Mouse (Mus musculus) hindbrain, embryonic 15.5 days (tissue): ENCODE measurements around the gene Nlk. TPM values are rescaled to one million over a fixed set of nuclear protein-coding genes. Genes with fewer than 3 reads are reported as not detected.
"Not testable (repeated sequence)": the region's sequence is repeated elsewhere in the genome, so short reads cannot be mapped to it uniquely, and the experiment has no call there.

ENCODE experiments used
- ATAC-seq: fragments of 200-750 bp; cut with Nextera tagmentation; 2 replicates; pipeline ENCODE4 v1.8.0; 2017; ENCODE audit warnings: low read depth, moderate number of reproducible peaks, moderate TSS enrichment; ENCODE audit not compliant: low FRiP score
- H3K27ac ChIP-seq: fragments of 300-500 bp; sonication (generic); replicated peaks from 2 replicates; pipeline ENCODE4 v1.5.1; 2015; ENCODE audit warnings: mild to moderate bottlenecking, inconsistent platforms
- H3K27me3 ChIP-seq: fragments of 300-500 bp; sonication (generic); 2 replicates; pipeline ENCODE4 v1.6.1; 2015; ENCODE audit warnings: control low read depth, inconsistent platforms
- H3K36me3 ChIP-seq: fragments of 300-500 bp; sonication (generic); 2 replicates; pipeline ENCODE4 v1.6.1; 2015; ENCODE audit warnings: control low read depth, inconsistent platforms
- H3K4me1 ChIP-seq: fragments of 300-500 bp; sonication (generic); replicated peaks from 2 replicates; pipeline ENCODE4 v1.6.1; 2015; ENCODE audit warnings: control low read depth, inconsistent platforms
- H3K4me2 ChIP-seq: fragments of 300-500 bp; sonication (generic); 2 replicates; pipeline ENCODE4 v1.6.1; 2015; ENCODE audit warnings: moderate library complexity, mild to moderate bottlenecking, inconsistent platforms
- H3K4me3 ChIP-seq: fragments of 300-500 bp; sonication (generic); 2 replicates; pipeline ENCODE4 v1.5.1; 2015; ENCODE audit warnings: mild to moderate bottlenecking, inconsistent platforms
- H3K9ac ChIP-seq: fragments of 300-500 bp; sonication (generic); 2 replicates; pipeline ENCODE4 v1.6.1; 2015; ENCODE audit warnings: inconsistent platforms
- H3K9me3 ChIP-seq: fragments of 300-500 bp; sonication (generic); 2 replicates; pipeline ENCODE4 v1.6.1; 2016; ENCODE audit warnings: control low read depth, inconsistent platforms
- WGBS: fragments of 180-500 bp; shearing (Covaris S2); methylation state at CpG from one replicate; pipeline ENCODE4 v1.1.7; 2015; 5-methylcytosine and 5-hydroxymethylcytosine counted together
- polyA plus RNA-seq: library from polyadenylated mRNA; unstranded; fragments of >200 nt; fragmentation: Nextera tagmentation; extraction: Ambion mirVana; gene quantifications from 2 replicates; pipeline ENCODE4 v1.2.1, GENCODE M21; 2015

Gene Nlk
- polyA plus RNA-seq, 1 experiment from 2014 or later = 22.4 TPM

DNA sequence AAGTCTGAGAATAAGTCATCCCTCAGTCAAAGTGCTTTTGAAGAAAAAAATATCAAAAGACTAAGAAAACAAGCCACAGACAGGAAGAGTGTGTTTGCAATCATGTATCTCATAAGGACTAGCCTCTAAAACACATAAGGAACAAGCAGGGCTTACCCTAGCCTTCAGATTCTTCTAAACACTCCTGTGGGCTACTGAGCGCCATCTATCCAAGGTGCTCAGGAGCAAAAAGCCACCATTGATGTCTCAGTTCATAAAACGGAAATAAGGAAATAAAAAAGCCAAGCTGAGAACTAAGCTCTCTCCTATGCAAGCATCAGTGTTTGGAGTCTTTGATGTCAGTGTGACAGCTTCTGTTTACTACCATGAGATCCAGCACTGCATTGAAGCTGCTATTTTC, 18.4 kb downstream of the Nlk start:
- H3K27ac ChIP-seq = no peak overlapping the region
- no peaks in the 10 kb centered on the region for H3K9me3 ChIP-seq
- no peaks in the 10 kb centered on the region for H3K36me3 ChIP-seq
- no peak overlapping the region for H3K4me2 ChIP-seq
- H3K27me3 ChIP-seq = no peaks in the 10 kb centered on the region
- no peak for ATAC-seq
- H3K4me3 ChIP-seq = no peak overlapping the region
- H3K4me1 ChIP-seq = no peaks in the 10 kb centered on the region; the same call in 1 of the 2 replicates
- 74% methylated on average over 2 of the region's 2 CpGs for WGBS
- no peak overlapping the region for H3K9ac ChIP-seq

DNA sequence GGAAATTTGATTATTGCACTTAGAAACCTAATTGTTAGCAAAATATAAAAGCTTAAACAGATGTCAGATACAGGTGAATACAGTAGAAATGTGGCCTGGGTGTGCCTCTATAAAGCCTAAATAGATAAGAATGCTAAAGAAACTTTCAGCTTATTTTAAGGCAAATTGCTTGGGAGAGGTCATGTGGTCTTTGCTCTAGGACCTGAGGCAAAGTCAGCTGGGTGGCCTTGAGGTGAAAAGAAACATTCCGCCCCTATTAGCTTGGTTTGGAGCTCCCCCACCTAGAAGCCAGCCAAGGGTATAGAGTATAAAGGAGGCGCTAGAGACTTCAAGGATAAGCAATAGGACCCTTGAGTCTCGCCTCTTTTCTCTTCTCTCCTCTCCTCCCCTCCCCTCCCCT, 28.5 kb downstream of the Nlk start:
- no peak for ATAC-seq
- H3K4me1 ChIP-seq = peaks cover 9% of the 10 kb centered on the region
- WGBS = 39% methylated on average over 3 of the region's 3 CpGs
- H3K27me3 ChIP-seq = no peaks in the 10 kb centered on the region
- no peaks in the 10 kb centered on the region for H3K9me3 ChIP-seq
- no peak overlapping the region for H3K9ac ChIP-seq
- H3K4me3 ChIP-seq = no peak overlapping the region
- H3K36me3 ChIP-seq = no peaks in the 10 kb centered on the region
- H3K4me2 ChIP-seq = no peak overlapping the region
- H3K27ac ChIP-seq = no peak overlapping the region

GRCm38 (mm10) chr11:78664853-78665252, 32.3 kb downstream of the Nlk start:
- peaks cover 1% of the 10 kb centered on the region; the same call in 1 of the 2 replicates for H3K4me1 ChIP-seq
- no peak overlapping the region for H3K27ac ChIP-seq
- WGBS = 81% methylated on average over 2 of the region's 2 CpGs
- no peak overlapping the region for H3K4me3 ChIP-seq
- H3K4me2 ChIP-seq = no peak overlapping the region
- H3K36me3 ChIP-seq = no peaks in the 10 kb centered on the region
- H3K27me3 ChIP-seq = no peaks in the 10 kb centered on the region
- H3K9ac ChIP-seq = no peak overlapping the region
- no peaks in the 10 kb centered on the region for H3K9me3 ChIP-seq
- no peak for ATAC-seq

GRCm38 (mm10) chr11:78663916-78664315, 33.3 kb downstream of the Nlk start:
- ATAC-seq = no peak
- Histone ChIP-seq H3K9me3 (no peaks in the 10 kb centered on the region), H3K9ac (no peak overlapping the region), H3K4me3 (no peak overlapping the region), H3K36me3 (no peaks in the 10 kb centered on the region), H3K27ac (no peak overlapping the region), H3K4me1 (no peaks in the 10 kb centered on the region), H3K27me3 (no peaks in the 10 kb centered on the region), H3K4me2 (no peak overlapping the region)
- 62% methylated on average over 4 of the region's 4 CpGs for WGBS

- WGBS = 93% methylated on average over 2 of the region's 2 CpGs
Measured at GRCm38 (mm10) chr11:78649143-78649542, 48.0 kb downstream of the Nlk start.

GRCm38 (mm10) chr11:78648405-78648804, 48.8 kb downstream of the Nlk start:
- not testable (repeated sequence) for H3K27me3 ChIP-seq, H3K4me2 ChIP-seq, H3K9ac ChIP-seq, H3K4me3 ChIP-seq, H3K36me3 ChIP-seq, ATAC-seq, H3K27ac ChIP-seq, H3K4me1 ChIP-seq, H3K9me3 ChIP-seq
- 82% methylated on average over 1 of the region's 1 CpGs for WGBS

More at GRCm38 (mm10) chr11:78649143-78649542, 48.0 kb downstream of the Nlk start:
- Histone ChIP-seq H3K4me3 (no peak overlapping the region), H3K4me2 (no peak overlapping the region), H3K4me1 (no peaks in the 10 kb centered on the region), H3K9me3 (no peaks in the 10 kb centered on the region), H3K27ac (no peak overlapping the region), H3K36me3 (no peaks in the 10 kb centered on the region), H3K27me3 (no peaks in the 10 kb centered on the region), H3K9ac (no peak overlapping the region)
- no peak for ATAC-seq

- no peak overlapping the region for H3K9ac ChIP-seq
- no peak overlapping the region for H3K27ac ChIP-seq
- no peaks in the 10 kb centered on the region for H3K27me3 ChIP-seq
- peaks cover 7% of the 10 kb centered on the region; the same call in 1 of the 2 replicates for H3K4me1 ChIP-seq
- no peaks in the 10 kb centered on the region for H3K36me3 ChIP-seq
- no peak overlapping the region for H3K4me2 ChIP-seq
- WGBS = 78% methylated on average over 7 of the region's 7 CpGs
- no peaks in the 10 kb centered on the region for H3K9me3 ChIP-seq
- no peak for ATAC-seq
- H3K4me3 ChIP-seq = no peak overlapping the region
Measured at GRCm38 (mm10) chr11:78643746-78644145, 53.4 kb downstream of the Nlk start.

DNA sequence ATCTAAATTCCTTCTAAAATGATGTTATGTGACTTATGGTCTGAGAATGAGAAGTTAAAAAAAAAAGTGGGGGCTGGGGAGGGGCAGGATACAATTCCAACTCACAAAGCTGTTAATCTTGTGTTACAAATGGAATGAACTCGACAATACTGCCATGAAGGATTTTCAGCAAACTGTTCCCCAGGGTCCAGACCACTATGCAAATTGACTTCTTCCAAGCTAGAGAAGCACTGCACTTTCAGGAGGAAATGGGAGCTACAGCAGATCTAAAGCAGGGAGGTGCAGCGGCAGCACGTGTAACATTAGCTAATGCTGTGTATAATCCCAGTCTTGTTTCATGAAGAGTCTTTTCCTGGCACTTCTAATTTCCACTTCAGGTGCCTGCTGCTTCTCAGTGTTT, 55.0 kb downstream of the Nlk start:
- WGBS = 52% methylated on average over 3 of the region's 3 CpGs
- no peak for ATAC-seq
- no peaks in the 10 kb centered on the region for H3K27me3 ChIP-seq
- H3K9me3 ChIP-seq = no peaks in the 10 kb centered on the region
- H3K4me2 ChIP-seq = no peak overlapping the region
- no peak overlapping the region for H3K27ac ChIP-seq
- H3K36me3 ChIP-seq = 0 out of 2 replicates have a peak, but pooled peaks cover 2% of the 10 kb centered on the region
- H3K9ac ChIP-seq = no peak overlapping the region
- peaks cover 7% of the 10 kb centered on the region; the same call in 1 of the 2 replicates for H3K4me1 ChIP-seq
- H3K4me3 ChIP-seq = no peak overlapping the region

GRCm38 (mm10) chr11:78641088-78641487, 56.1 kb downstream of the Nlk start:
- ATAC-seq = no peak
- WGBS = 91% methylated on average over 3 of the region's 3 CpGs

GRCm38 (mm10) chr11:78632782-78633181, 64.4 kb downstream of the Nlk start:
- Histone ChIP-seq H3K4me2 (no peak overlapping the region), H3K4me3 (no peak overlapping the region), H3K27me3 (no peaks in the 10 kb centered on the region), H3K36me3 (0 out of 2 replicates have a peak, but pooled peaks cover 3% of the 10 kb centered on the region), H3K4me1 (no peaks in the 10 kb centered on the region), H3K9ac (no peak overlapping the region), H3K27ac (no peak overlapping the region), H3K9me3 (peaks cover 3% of the 10 kb centered on the region; the same call in 1 of the 2 replicates)
- no peak for ATAC-seq
- 94% methylated on average over 2 of the region's 2 CpGs for WGBS

More at GRCm38 (mm10) chr11:78641088-78641487, 56.1 kb downstream of the Nlk start:
- Histone ChIP-seq H3K27ac (no peak overlapping the region), H3K4me3 (no peak overlapping the region), H3K4me2 (no peak overlapping the region), H3K4me1 (peaks cover 7% of the 10 kb centered on the region; the same call in 1 of the 2 replicates), H3K9ac (no peak overlapping the region), H3K27me3 (no peaks in the 10 kb centered on the region), H3K36me3 (0 out of 2 replicates have a peak, but pooled peaks cover 3% of the 10 kb centered on the region), H3K9me3 (peaks cover 3% of the 10 kb centered on the region; the same call in 1 of the 2 replicates)

DNA sequence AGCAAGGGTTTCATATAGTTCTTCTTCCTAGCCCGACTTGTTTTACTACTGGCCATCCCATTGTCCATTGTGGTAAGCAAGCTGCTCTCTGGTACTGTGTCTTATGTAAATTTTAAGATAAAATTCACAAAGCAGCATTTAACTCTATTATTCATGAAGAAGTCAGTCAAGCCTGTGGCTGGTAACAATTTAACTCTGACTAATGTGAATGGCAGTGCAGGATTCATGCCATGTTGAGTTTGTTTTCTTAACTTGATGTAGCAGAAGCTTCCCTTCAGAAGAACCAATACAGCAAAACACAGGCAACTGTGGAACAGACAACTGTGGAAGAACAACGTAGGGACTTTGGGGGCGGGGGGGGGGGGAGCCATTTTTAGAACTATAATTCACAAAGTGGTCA, 68.3 kb downstream of the Nlk start:
- WGBS = 77% methylated on average over 3 of the region's 3 CpGs

DNA sequence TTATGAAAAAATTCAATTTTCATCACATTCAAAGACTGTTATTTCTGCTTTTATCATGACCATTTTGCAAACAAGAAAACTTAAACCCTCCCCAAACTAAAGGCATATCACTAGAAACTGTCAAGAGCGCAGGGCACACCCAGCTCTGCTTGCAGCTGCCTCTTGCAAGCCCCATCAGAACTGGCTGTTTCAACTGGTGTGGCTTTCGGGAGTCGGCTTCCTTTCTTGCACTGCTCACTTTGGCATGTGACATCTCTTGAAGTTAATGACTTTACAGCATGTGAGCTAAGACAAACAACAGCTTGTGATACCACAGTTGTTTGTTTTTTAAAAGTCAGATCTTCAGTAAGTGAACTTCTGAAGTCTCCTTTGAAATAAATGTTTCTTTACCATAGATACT, 72.8 kb downstream of the Nlk start:
- H3K4me3 ChIP-seq = no peak overlapping the region
- H3K27ac ChIP-seq = no peak overlapping the region
- no peaks in the 10 kb centered on the region for H3K9me3 ChIP-seq
- H3K4me2 ChIP-seq = no peak overlapping the region
- H3K9ac ChIP-seq = no peak overlapping the region
- no peaks in the 10 kb centered on the region for H3K27me3 ChIP-seq
- ATAC-seq = no peak
- no peaks in the 10 kb centered on the region for H3K4me1 ChIP-seq
- no peaks in the 10 kb centered on the region for H3K36me3 ChIP-seq
- 89% methylated on average over 3 of the region's 3 CpGs for WGBS

More for the DNA sequence above, 68.3 kb downstream of the Nlk start:
- Histone ChIP-seq H3K27ac (no peak overlapping the region), H3K27me3 (no peaks in the 10 kb centered on the region), H3K4me3 (no peak overlapping the region), H3K4me1 (no peaks in the 10 kb centered on the region), H3K9me3 (no peaks in the 10 kb centered on the region), H3K36me3 (no peaks in the 10 kb centered on the region), H3K9ac (no peak overlapping the region), H3K4me2 (no peak overlapping the region)
- no peak for ATAC-seq

DNA sequence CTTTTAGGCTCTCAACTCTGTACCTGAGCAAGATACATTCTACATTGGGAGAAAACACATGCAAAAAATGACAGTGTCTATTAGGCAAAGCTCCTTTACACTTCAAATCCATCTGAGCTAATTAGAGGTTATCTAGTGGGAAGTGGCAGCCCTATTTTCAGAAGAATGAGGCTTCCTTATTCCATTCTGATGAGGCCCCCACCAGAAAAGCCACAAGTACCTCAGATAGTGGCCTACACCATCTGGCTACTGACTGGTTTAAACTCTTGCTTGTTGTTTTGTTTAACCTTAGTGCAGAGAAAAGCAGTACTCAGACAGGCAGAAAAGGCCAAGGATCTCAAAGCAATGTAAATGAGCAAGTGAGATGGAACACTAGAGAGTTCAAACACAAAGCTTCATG, 75.2 kb downstream of the Nlk start:
- H3K4me3 ChIP-seq = no peak overlapping the region
- no peak overlapping the region for H3K27ac ChIP-seq
- H3K4me2 ChIP-seq = no peak overlapping the region
- ATAC-seq = no peak
- H3K27me3 ChIP-seq = no peaks in the 10 kb centered on the region
- H3K9ac ChIP-seq = no peak overlapping the region
- H3K9me3 ChIP-seq = no peaks in the 10 kb centered on the region
- H3K4me1 ChIP-seq = no peaks in the 10 kb centered on the region
- H3K36me3 ChIP-seq = 0 out of 2 replicates have a peak, but pooled peaks cover 3% of the 10 kb centered on the region
